Mouse (Mus musculus) heart, embryonic 12.5 days (tissue): ENCODE data around the gene Pakap. TPM values are rescaled to one million over a fixed set of nuclear protein-coding genes. Genes with fewer than 3 reads are reported as not detected.

Source experiments
- ATAC-seq: fragments of 200-750 bp; cut with Nextera tagmentation; 2 replicates; pipeline ENCODE4 v1.8.0; 2017; ENCODE audit warnings: moderate TSS enrichment, moderate library complexity; ENCODE audit not compliant: insufficient number of reproducible peaks, low FRiP score
- H3K27ac ChIP-seq: fragments of 300-500 bp; sonication (generic); 2 replicates; pipeline ENCODE4 v1.5.1; 2016; ENCODE audit warnings: mild to moderate bottlenecking, moderate library complexity; ENCODE audit not compliant: poor library complexity, severe bottlenecking
- H3K27me3 ChIP-seq: fragments of 300-500 bp; sonication (generic); replicated peaks from 2 replicates; pipeline ENCODE4 v1.6.1; 2016; ENCODE audit warnings: mild to moderate bottlenecking, moderate library complexity
- H3K36me3 ChIP-seq: fragments of 300-500 bp; sonication (generic); 2 replicates; pipeline ENCODE4 v1.6.1; 2016; ENCODE audit warnings: mild to moderate bottlenecking, moderate library complexity
- H3K4me1 ChIP-seq: fragments of 300-500 bp; sonication (generic); replicated peaks from 2 replicates; pipeline ENCODE4 v1.6.1; 2016; ENCODE audit warnings: mild to moderate bottlenecking
- H3K4me2 ChIP-seq: fragments of 300-500 bp; sonication (generic); 2 replicates; pipeline ENCODE4 v1.6.1; 2016; ENCODE audit warnings: mild to moderate bottlenecking, moderate library complexity
- H3K4me3 ChIP-seq: fragments of 300-500 bp; sonication (generic); 2 replicates; pipeline ENCODE4 v1.5.1; 2016; ENCODE audit warnings: mild to moderate bottlenecking
- H3K9ac ChIP-seq: fragments of 300-500 bp; sonication (generic); 2 replicates; pipeline ENCODE4 v1.6.1; 2016; ENCODE audit warnings: mild to moderate bottlenecking, moderate library complexity
- H3K9me3 ChIP-seq: fragments of 300-500 bp; sonication (generic); replicated peaks from 2 replicates; pipeline ENCODE4 v1.6.1; 2016; ENCODE audit warnings: mild to moderate bottlenecking, moderate library complexity
- WGBS: fragments of 180-500 bp; shearing (Covaris S2); methylation state at CpG from one replicate; pipeline ENCODE4 v1.1.7; 2016; 5-methylcytosine and 5-hydroxymethylcytosine counted together
- polyA plus RNA-seq: library from polyadenylated mRNA; unstranded; fragments of >200 nt; fragmentation: Nextera tagmentation; extraction: Ambion mirVana; gene quantifications from 2 replicates; pipeline ENCODE4 v1.2.1, GENCODE M21; 2016

Gene Pakap
- polyA plus RNA-seq, 1 experiment from 2014 or later: 74.5 TPM

DNA sequence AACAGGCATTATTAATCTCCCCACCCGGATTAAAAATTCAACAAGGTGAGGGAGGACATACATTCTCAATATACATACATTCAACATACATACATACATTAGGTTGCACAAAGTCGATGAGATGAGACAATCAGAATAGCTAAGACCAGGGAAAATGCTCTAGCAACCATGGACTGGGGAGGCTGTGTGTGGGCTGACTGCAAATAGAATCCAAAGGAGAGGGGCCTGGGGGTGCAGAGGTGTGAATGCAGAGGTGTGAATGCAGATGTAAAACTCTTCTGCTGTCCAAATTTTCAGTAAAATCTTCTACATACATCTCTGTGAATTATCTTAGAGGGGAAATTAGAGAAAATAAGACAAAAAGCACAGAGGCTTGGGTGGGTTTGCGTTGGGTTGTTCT is 119.6 kb downstream of the Pakap start:
- no peak overlapping the region for H3K4me2 ChIP-seq
- H3K36me3 ChIP-seq: peaks cover 46% of the 10 kb centered on the region
- H3K9me3 ChIP-seq: no peaks in the 10 kb centered on the region
- no peak overlapping the region for H3K4me3 ChIP-seq
- no peak overlapping the region for H3K27ac ChIP-seq
- ATAC-seq: no peak
- no peak overlapping the region for H3K9ac ChIP-seq
- peaks cover 34% of the 10 kb centered on the region for H3K4me1 ChIP-seq
- 68% methylated on average over 3 of the region's 3 CpGs for WGBS
- H3K27me3 ChIP-seq: no peaks in the 10 kb centered on the region

DNA sequence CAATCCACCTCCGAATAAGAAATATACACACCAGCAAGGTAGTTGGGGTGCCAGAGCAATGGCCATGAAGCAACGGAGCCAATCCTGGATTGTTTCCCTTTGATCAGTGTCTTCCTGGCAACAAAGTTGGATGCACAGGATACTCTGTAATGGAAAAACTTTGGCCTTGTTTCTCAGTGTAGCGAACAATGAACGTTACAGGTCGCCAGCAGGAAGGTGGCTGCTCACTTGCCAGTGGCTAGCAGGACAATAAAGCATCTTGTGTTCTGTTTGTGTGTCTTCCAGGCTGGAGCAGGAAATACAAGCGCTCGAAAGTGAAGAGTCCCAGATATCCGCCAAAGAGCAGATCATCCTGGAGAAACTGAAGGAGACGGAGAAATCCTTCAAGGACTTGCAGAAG is 120.2 kb downstream of the Pakap start:
- Histone ChIP-seq H3K36me3 (peaks cover 50% of the 10 kb centered on the region), H3K9me3 (no peaks in the 10 kb centered on the region), H3K9ac (no peak overlapping the region), H3K27ac (no peak overlapping the region), H3K4me1 (peaks cover 28% of the 10 kb centered on the region), H3K4me3 (no peak overlapping the region), H3K4me2 (no peak overlapping the region), H3K27me3 (no peaks in the 10 kb centered on the region)
- ATAC-seq: no peak
- 65% methylated on average over 9 of the region's 9 CpGs for WGBS

GRCm38 (mm10) chr4:57690001-57690400 is 122.0 kb downstream of the Pakap start:
- Histone ChIP-seq H3K27ac (no peak overlapping the region), H3K9ac (no peak overlapping the region), H3K27me3 (no peaks in the 10 kb centered on the region), H3K4me1 (peaks cover 14% of the 10 kb centered on the region), H3K36me3 (peaks cover 69% of the 10 kb centered on the region), H3K4me2 (no peak overlapping the region), H3K4me3 (no peak overlapping the region), H3K9me3 (no peaks in the 10 kb centered on the region)
- 63% methylated on average over 6 of the region's 6 CpGs for WGBS
- ATAC-seq: no peak

GRCm38 (mm10) chr4:57690805-57691204 is 122.8 kb downstream of the Pakap start:
- ATAC-seq: no peak
- Histone ChIP-seq H3K9ac (no peak overlapping the region), H3K4me3 (no peak overlapping the region), H3K4me2 (no peak overlapping the region), H3K27me3 (no peaks in the 10 kb centered on the region), H3K9me3 (no peaks in the 10 kb centered on the region), H3K36me3 (peaks cover 77% of the 10 kb centered on the region), H3K4me1 (peaks cover 10% of the 10 kb centered on the region), H3K27ac (no peak overlapping the region)
- 60% methylated on average over 1 of the region's 1 CpGs for WGBS

DNA sequence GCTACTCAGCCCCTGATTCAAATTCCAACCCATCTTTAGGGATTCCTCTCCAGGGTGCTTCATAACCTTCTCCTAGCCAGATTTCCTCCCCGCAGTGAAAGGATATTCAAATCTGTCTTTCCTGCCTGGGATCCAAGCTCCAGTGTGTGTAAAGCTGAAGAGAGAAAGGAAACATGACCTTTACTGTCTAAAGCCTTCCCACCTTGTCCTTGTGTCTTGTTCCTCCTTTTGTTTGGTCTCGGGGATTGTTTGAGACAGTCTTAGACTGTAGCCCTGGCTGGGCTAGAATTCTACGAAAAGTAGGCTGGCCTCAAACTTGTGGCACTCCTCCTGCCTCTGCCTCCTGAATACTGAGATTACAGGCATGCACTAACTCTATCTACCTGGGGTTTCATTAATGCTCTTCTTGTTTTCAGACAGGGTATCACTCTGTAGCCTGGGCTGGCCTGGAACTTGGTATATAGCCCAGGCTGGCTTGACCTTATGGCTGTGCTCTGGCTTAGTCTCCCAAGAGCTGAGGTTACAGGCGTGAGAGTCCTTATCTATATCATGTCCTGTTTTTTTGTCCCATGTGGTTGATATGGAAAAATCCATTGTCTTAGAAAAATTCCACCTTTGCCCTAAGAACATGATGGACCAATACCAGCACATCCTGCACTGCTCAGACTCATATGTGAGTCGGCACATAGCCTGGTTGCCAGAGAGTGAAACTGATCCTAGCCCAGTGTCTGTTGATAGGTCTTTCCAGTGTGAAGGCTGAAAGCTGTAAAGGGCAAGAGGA is 126.6 kb downstream of the Pakap start:
- no peaks in the 10 kb centered on the region for H3K27me3 ChIP-seq
- H3K4me1 ChIP-seq: 0 out of 2 replicates have a peak, but pooled peaks cover 6% of the 10 kb centered on the region
- H3K9me3 ChIP-seq: no peaks in the 10 kb centered on the region
- peaks cover 66% of the 10 kb centered on the region for H3K36me3 ChIP-seq
- no peak overlapping the region for H3K9ac ChIP-seq
- no peak overlapping the region for H3K4me2 ChIP-seq
- no peak overlapping the region for H3K27ac ChIP-seq
- 69% methylated on average over 5 of the region's 5 CpGs for WGBS
- 0 out of 2 replicates have a peak, but pooled peaks have one; percentile 42 for ATAC-seq
- H3K4me3 ChIP-seq: no peak overlapping the region

- Histone ChIP-seq H3K4me1 (0 out of 2 replicates have a peak, but pooled peaks cover 8% of the 10 kb centered on the region), H3K9me3 (no peaks in the 10 kb centered on the region), H3K4me3 (no peak overlapping the region), H3K9ac (no peak overlapping the region), H3K36me3 (peaks cover 43% of the 10 kb centered on the region), H3K27ac (no peak overlapping the region), H3K4me2 (no peak overlapping the region), H3K27me3 (no peaks in the 10 kb centered on the region)
- ATAC-seq: no peak
- WGBS: 91% methylated on average over 11 of the region's 11 CpGs
Measured at GRCm38 (mm10) chr4:57696955-57697354, 129.0 kb downstream of the Pakap start.

DNA sequence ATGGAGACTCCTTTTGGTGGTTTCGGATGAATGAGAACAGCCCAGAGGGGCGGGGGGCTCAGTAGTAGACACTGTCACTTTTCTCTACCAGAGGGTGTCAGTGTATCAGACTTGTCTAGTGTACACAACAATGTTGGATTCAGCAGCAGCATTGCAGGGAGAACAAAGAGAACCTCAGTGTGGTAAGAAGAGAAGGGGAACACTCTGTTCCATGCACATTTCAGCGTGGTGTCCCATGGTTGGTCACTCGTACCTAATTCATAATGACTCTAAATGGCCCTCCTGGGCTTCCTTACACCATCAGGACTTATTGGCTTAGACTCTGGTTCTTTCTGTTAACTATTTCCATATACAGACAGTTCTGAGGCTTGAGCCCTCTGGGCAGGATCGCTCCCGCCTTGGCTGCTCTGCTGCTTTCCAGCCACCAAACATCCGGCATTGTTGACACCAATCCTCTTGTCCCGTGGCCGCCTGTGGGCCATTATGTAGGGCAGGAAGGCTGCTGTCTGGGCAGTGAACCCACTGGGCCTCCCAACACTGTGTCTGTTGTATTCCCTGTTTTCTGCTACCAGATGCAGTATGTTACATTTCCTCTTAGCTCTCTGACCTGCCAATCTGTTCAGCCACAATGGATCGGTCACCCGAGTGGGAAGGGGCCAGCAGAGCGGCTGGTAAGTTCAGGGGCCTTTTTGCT is 130.1 kb downstream of the Pakap start:
- WGBS: 82% methylated on average over 12 of the region's 12 CpGs

DNA sequence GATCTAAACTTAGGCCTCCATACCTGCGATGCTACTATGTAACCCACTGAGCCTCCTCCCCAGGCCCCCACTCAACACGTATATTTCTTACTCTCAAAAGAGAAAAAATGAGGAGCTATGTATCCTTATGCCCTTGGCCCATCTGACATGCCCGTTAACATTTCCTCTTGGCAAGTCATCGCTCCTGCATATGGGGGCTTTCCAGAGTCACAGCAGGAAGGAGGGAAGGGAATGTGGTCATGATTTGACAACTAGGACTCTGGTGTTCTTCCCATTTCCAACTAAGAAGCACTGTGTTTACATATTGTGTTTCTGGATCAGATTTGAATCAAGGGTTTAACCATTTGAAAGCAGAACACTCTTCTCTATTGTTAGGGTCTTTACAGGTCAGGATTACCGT is 133.6 kb downstream of the Pakap start:
- H3K9me3 ChIP-seq: no peaks in the 10 kb centered on the region
- H3K27me3 ChIP-seq: no peaks in the 10 kb centered on the region
- H3K4me3 ChIP-seq: no peak overlapping the region
- H3K27ac ChIP-seq: no peak overlapping the region
- H3K4me2 ChIP-seq: no peak overlapping the region
- H3K4me1 ChIP-seq: 0 out of 2 replicates have a peak, but pooled peaks cover 8% of the 10 kb centered on the region
- H3K9ac ChIP-seq: no peak overlapping the region
- 74% methylated on average over 5 of the region's 5 CpGs for WGBS
- H3K36me3 ChIP-seq: peaks cover 14% of the 10 kb centered on the region
- ATAC-seq: no peak

More for the DNA sequence above, 130.1 kb downstream of the Pakap start:
- no peaks in the 10 kb centered on the region for H3K9me3 ChIP-seq
- H3K9ac ChIP-seq: no peak overlapping the region
- peaks cover 37% of the 10 kb centered on the region for H3K36me3 ChIP-seq
- H3K27ac ChIP-seq: no peak overlapping the region
- H3K4me2 ChIP-seq: no peak overlapping the region
- no peak for ATAC-seq
- H3K4me3 ChIP-seq: no peak overlapping the region
- H3K27me3 ChIP-seq: no peaks in the 10 kb centered on the region
- H3K4me1 ChIP-seq: 0 out of 2 replicates have a peak, but pooled peaks cover 8% of the 10 kb centered on the region

DNA sequence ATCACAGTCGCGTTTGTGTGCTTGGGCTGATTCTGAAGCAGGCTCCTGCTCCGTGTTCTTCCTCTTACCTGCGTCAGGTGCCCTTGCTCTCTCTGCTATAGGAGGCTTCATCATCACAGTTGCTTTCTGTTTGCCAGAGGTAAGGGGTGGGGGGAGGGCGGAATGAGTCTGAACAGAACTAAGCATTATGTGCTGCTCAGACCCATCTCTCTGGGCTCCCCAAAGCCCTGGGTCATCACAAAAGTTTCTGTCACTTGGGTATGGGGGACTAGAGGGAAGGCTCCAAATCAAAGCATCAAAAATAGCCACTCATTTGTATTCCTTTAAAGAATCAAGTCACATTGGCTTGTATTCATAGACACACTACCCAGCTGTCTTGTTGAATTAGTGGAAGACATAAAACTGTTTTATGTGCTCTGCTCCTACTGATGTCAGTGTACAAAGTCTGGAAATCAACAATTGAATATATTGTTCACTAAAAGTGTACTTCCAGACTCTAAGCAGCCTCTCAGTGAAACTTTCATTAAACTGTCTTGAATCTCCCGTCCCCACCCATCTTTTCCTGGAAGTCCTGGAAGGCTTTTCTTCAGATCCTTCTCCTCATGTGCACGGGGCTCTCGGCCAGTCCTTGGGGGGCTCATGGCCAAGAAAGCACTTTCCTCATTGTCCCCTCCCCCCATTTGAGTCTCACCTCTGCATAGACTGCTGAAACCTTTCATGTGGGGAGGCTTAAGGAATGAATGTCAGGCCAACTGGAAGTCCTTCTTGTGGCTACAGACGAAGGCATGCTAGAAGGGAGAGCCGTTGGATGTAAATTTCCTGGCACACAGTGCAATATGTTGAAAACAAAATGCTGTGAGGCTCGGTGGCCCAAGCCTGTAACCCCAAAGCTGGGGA is 135.8 kb downstream of the Pakap start:
- H3K27me3 ChIP-seq: no peaks in the 10 kb centered on the region
- H3K4me1 ChIP-seq: 0 out of 2 replicates have a peak, but pooled peaks cover 6% of the 10 kb centered on the region
- H3K4me3 ChIP-seq: no peak overlapping the region
- no peaks in the 10 kb centered on the region for H3K9me3 ChIP-seq
- H3K9ac ChIP-seq: no peak overlapping the region
- H3K4me2 ChIP-seq: no peak overlapping the region
- H3K27ac ChIP-seq: no peak overlapping the region
- no peak for ATAC-seq
- 78% methylated on average over 11 of the region's 11 CpGs for WGBS
- peaks cover 6% of the 10 kb centered on the region; the same call in 1 of the 2 replicates for H3K36me3 ChIP-seq

GRCm38 (mm10) chr4:57704575-57704974 is 136.6 kb downstream of the Pakap start:
- WGBS: 90% methylated on average over 7 of the region's 7 CpGs
- Histone ChIP-seq H3K4me1 (0 out of 2 replicates have a peak, but pooled peaks cover 6% of the 10 kb centered on the region), H3K4me3 (no peak overlapping the region), H3K4me2 (no peak overlapping the region), H3K27me3 (no peaks in the 10 kb centered on the region), H3K36me3 (peaks cover 9% of the 10 kb centered on the region), H3K27ac (no peak overlapping the region), H3K9ac (no peak overlapping the region), H3K9me3 (no peaks in the 10 kb centered on the region)
- no peak for ATAC-seq

DNA sequence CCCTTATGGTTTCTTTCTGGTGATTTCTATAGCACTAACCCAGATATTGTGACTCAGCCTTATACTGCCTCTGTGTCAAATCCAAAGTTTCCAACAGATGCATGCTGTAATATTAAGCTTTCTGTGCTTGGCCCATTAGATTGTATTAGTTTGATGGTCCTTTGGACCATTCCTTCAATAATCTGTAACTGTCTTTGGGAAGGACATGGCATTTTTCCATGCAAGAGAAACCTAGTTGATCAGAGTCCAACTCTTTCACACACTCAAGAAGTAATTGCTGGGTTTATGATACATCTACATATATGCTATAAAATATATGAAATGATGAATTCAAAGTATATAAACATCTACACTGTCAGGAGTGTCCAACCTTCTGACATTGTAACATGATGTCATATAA is 147.9 kb downstream of the Pakap start:
- no peak for ATAC-seq
- Histone ChIP-seq H3K4me1 (0 out of 2 replicates have a peak, but pooled peaks cover 3% of the 10 kb centered on the region), H3K36me3 (peaks cover 13% of the 10 kb centered on the region), H3K9me3 (no peaks in the 10 kb centered on the region), H3K27me3 (no peaks in the 10 kb centered on the region), H3K27ac (no peak overlapping the region), H3K9ac (no peak overlapping the region), H3K4me3 (no peak overlapping the region), H3K4me2 (no peak overlapping the region)
